Mouse (Mus musculus) erythroblast, embryonic 14.5 days (primary cell): ENCODE results near the gene Brsk2. TPM values are rescaled to one million over a fixed set of nuclear protein-coding genes. Genes with fewer than 3 reads are reported as not detected.
"Not testable (repeated sequence)": the region's sequence is repeated elsewhere in the genome, so short reads cannot be mapped to it uniquely, and the experiment has no call there.

Experiments
- H3K27me3 ChIP-seq: 2 replicates; pipeline ENCODE4 v1.6.1; 2012; ENCODE audit warnings: inconsistent platforms; ENCODE audit not compliant: control insufficient read depth
- H3K36me3 ChIP-seq: 2 replicates; pipeline ENCODE4 v1.6.1; 2012; ENCODE audit warnings: mild to moderate bottlenecking, inconsistent platforms; ENCODE audit not compliant: control insufficient read depth
- H3K4me1 ChIP-seq: 2 replicates; pipeline ENCODE4 v1.6.1; 2012; ENCODE audit warnings: inconsistent platforms; ENCODE audit not compliant: control insufficient read depth
- H3K4me3 ChIP-seq: replicated peaks from 2 replicates; pipeline ENCODE3; 2012; ENCODE audit warnings: moderate library complexity, mild to moderate bottlenecking, inconsistent platforms
- H3K9me3 ChIP-seq: 2 replicates; pipeline ENCODE4 v1.6.1; 2012; ENCODE audit warnings: low read length, inconsistent platforms, mixed read lengths; ENCODE audit not compliant: control insufficient read depth
- GATA1 ChIP-seq: IDR thresholded peaks from 2 replicates; pipeline ENCODE4 v1.6.1; 2012; ENCODE audit warnings: low read length, inconsistent platforms, mixed read lengths
- TAL1 ChIP-seq: IDR thresholded peaks from 3 replicates; pipeline ENCODE4 v1.6.1; 2012; ENCODE audit warnings: low read length, inconsistent platforms, mixed read lengths
- polyA plus RNA-seq: library from polyadenylated mRNA; stranded (reverse); fragments of >175 nt; gene quantifications from 2 replicates; pipeline ENCODE4 v1.2.3, GENCODE M21; 2012

The Brsk2 gene
- polyA plus RNA-seq: 0.02 TPM in 1 of 2 replicates, not detected in the other

DNA sequence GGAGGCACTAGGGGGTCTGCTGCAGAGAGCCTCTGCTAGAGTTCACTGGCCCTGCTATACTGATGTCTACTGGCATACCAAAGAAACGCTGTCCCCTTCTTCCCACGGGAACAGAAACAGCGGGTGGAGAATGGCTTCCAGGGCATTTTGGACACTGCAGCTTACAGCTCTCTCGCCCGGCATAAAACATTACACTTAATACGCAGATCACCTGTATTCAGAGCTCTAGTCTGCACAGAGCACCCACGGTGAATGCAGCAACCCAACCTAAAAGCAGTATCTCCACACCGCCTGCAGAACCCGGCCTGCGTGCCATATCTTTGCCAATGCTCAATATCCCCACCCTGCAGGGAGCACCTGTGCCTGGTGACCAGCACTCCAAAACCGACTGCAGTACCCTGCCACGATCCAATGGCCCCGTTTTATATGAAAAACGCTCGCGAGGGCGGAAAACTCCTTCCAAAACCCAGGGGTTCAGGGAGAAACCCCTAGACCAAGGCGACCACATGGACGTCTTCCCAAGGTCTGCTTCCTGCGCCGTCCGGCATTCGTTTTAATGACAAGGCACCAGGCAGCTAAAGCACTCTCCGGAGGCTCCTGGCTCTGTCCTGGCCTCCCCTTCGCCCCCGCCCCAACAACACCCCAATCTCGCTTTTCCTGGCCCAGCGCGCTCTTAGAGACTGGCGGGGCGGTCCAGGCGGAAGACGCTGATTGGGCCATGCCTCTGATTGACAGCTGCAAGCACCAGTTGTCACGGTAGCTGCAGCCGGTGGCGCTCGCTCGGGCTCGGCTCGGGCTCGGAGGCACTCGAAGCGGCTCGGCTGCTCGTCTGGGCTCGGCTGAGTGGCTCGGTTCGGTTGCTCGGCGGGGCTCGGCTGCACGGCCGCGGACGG lies at the start of gene Brsk2:
Gene Brsk2 (plus strand): TSS at position 846 of the 893 bp plus-strand sequence.
- Histone ChIP-seq H3K27me3 (peaks cover 81% of the 10 kb centered on the region), H3K4me3 (no peak within 1 kb of the TSS)
- no peak for TF ChIP-seq GATA1

DNA sequence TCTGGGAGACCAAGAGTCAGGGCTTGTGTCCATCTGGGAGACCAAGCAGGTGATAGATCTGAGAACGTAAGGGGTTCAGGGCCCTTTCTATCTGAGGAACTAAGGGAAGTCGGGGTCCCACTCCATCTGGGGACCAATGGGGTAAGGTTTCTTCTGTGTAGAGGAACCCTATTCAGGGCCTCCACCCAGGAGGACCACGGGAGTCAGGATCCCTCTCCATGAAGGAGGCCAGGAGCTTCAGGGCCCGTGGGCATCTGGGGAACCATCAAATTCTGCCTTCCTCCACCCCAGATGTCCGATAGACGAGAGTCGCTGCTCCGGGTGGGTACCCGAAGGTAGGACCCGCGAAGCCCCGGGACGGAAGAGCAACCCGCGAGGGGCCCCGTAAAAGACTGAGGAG lies 47.7 kb upstream of the Brsk2 start:
- Histone ChIP-seq H3K27me3 (peaks cover 32% of the 10 kb centered on the region), H3K36me3 (peaks cover 30% of the 10 kb centered on the region), H3K9me3 (0 out of 2 replicates have a peak, but pooled peaks cover 2% of the 10 kb centered on the region), H3K4me1 (peaks cover 46% of the 10 kb centered on the region), H3K4me3 (peak overlapping the region; percentile 83)
- TF ChIP-seq GATA1: no peak
- TF ChIP-seq TAL1: no peak

More for the DNA sequence above, at the start of gene Brsk2:
- Histone ChIP-seq H3K36me3 (no peaks in the 10 kb centered on the region), H3K9me3 (peaks cover 5% of the 10 kb centered on the region), H3K4me1 (no peaks in the 10 kb centered on the region; the same call in 1 of the 2 replicates)

DNA sequence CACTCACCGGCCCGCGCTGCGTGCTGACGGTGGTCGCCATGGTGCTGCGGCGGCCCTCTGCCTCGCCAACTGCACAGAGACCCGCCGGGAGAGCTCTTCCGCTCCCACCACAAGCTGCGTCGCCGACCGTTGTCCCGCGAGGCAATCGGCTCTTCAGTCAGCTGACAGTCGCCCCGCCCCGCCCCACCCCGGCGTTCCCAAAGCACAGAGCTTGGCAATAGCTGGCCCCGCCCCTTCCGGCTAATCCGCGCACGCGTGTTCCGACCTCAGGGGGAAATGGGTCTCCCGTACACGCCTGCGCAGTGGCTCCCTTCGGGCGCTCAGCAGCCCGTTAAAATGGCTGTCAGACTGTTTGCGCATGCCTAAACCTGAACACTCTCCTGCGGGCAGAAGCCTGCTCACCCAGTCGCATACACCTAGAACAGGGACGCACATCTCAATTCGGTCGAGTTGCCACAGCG lies 47.3 kb upstream of the Brsk2 start:
- peaks cover 35% of the 10 kb centered on the region for H3K27me3 ChIP-seq
- peaks cover 43% of the 10 kb centered on the region for H3K4me1 ChIP-seq
- 0 out of 2 replicates have a peak, but pooled peaks cover 2% of the 10 kb centered on the region for H3K9me3 ChIP-seq
- peaks cover 25% of the 10 kb centered on the region for H3K36me3 ChIP-seq
- TF ChIP-seq GATA1: no peak
- TF ChIP-seq TAL1: no peak
- peak overlapping the region; percentile 83 for H3K4me3 ChIP-seq

DNA sequence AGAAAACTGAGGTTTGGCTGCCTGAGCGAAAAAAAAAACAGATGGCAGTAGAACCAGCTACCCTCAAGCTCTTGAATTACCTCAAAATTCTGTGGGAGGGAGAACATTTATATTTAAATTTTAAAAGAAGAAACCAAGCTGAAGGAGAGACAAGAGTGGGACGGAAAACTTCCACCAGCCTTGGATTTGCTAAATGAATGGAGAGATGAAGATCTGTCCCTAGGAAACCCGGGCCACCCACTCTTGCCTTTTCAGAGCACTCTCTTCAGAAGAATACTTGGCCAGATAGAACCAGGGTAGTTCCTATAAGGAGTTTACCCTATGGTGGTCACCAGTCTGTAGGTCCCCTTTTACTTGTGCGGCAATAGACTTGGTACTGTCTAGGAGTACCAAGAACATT lies 46.8 kb upstream of the Brsk2 start:
- no peak for TF ChIP-seq GATA1
- Histone ChIP-seq H3K4me1 (peaks cover 41% of the 10 kb centered on the region), H3K4me3 (peak overlapping the region; percentile 83), H3K36me3 (peaks cover 20% of the 10 kb centered on the region), H3K27me3 (peaks cover 37% of the 10 kb centered on the region), H3K9me3 (0 out of 2 replicates have a peak, but pooled peaks cover 2% of the 10 kb centered on the region)

DNA sequence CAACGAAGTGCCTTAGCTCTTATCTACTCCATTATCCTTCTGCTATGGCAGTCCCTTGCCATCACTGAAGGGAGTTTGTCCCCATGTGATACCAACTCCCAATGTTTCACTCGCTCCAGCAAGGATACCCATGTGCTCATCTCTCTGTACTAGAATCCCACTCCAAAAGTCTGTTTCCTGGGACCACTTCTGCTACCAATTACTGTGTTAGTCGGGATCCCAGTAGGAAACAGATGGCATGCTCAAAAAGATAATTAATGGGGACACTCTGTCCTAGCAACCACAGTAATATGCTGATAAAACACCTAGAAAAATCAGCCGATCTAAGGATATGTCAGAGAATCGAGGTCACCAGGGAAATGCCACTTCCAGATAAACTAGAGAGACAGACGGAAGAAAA lies 41.0 kb upstream of the Brsk2 start:
- Histone ChIP-seq H3K36me3 (no peaks in the 10 kb centered on the region), H3K27me3 (peaks cover 87% of the 10 kb centered on the region), H3K4me3 (no peak overlapping the region), H3K9me3 (no peaks in the 10 kb centered on the region), H3K4me1 (no peaks in the 10 kb centered on the region)
- TF ChIP-seq GATA1: no peak
- no peak for TF ChIP-seq TAL1

DNA sequence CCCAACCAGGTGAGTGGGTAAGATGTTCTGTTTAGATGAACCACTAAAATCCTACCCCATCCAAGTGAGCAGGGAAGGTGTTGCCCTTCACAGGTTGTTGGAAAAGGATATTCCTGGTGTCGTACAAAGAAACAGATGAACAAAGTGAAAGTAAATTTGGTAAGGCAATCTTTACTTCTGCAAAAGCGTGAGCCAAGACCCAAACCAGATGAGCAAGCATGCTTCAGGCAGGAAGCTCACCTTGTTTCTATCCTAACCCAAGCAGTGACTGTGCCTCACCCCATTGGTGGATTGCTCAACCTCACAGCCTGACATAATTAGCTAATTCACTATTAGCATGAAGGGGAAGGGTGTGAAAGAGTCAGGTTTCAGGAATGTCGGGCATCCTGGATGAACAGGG lies 38.2 kb upstream of the Brsk2 start:
- Histone ChIP-seq H3K9me3 (no peaks in the 10 kb centered on the region), H3K4me1 (no peaks in the 10 kb centered on the region), H3K36me3 (no peaks in the 10 kb centered on the region), H3K27me3 (peaks cover 65% of the 10 kb centered on the region), H3K4me3 (no peak overlapping the region)
- TF ChIP-seq GATA1 (no peak), TAL1 (no peak)

DNA sequence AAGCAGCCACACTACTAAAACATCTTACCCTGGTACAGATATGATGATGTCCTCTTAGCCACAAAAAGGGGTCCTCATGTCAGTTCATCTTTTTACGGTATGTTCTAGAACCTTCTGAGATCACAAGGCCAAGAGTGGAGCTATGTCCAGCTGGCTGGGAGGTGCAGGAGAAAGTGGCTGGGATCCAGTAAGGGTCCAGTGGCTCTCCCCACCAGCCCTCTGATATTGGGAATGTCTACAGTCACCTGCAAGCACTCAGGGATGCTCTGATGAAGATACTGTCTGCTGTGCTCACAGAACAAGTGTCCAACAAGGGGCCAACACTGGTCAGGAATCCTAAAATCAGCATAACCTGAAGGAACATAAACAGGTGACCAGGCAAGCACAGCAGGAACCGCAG lies 31.1 kb upstream of the Brsk2 start, which contains the start of gene Tollip:
Gene Tollip (minus strand): TSS at position 101 of the 400 bp plus-strand sequence.
- Histone ChIP-seq H3K9me3 (no peaks in the 10 kb centered on the region), H3K4me1 (no peaks in the 10 kb centered on the region), H3K4me3 (no peak within 1 kb of the TSS), H3K36me3 (no peaks in the 10 kb centered on the region), H3K27me3 (peaks cover 14% of the 10 kb centered on the region)
- TF ChIP-seq TAL1 (no peak), GATA1 (no peak)

DNA sequence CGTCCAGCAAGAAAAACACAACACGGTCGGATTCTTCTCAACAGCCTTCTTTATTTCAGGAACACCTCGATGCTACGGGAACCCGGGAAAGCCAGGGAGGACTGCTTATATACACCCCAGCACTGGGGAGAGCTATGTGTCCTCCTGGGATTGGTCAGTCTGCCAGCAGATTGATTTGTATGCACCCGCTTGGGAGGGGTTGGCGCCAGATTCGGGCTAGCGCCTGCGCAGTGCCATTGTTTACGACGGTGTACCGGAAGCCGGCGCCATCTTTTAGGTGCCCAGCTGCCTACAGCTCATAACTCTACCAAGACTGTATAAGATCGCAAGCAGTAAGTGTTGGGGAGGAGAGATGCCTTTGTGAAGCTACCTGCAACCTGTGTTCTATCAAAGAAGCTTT lies 25.4 kb upstream of the Brsk2 start:
- H3K4me1 ChIP-seq, H3K4me3 ChIP-seq, H3K9me3 ChIP-seq, H3K36me3 ChIP-seq, H3K27me3 ChIP-seq: not testable (repeated sequence)

DNA sequence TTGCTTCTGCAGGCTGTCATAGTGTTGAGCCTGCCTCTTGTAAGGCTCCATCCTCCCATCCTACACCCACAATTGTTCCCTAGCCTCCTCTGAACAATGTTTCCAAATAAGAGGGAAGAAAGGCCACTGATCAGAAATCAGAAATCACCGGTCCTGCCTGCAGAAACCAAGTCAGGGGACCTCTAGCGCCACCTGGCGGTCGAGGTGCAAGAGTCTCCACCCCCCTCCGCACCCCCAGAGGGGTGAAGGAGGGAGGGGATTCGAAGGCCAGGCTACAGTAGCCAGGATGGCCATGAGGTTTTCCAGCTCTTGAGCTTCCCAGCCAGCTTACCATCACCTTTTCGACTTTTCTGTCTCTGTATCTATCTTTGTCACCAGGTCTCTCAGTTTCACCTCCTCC lies 24.6 kb upstream of the Brsk2 start:
- Histone ChIP-seq H3K36me3 (no peaks in the 10 kb centered on the region), H3K4me1 (no peaks in the 10 kb centered on the region), H3K9me3 (no peaks in the 10 kb centered on the region), H3K4me3 (no peak overlapping the region), H3K27me3 (peaks cover 3% of the 10 kb centered on the region; the same call in 1 of the 2 replicates)
- TF ChIP-seq TAL1: no peak
- TF ChIP-seq GATA1: no peak
